Mouse (Mus musculus): ENCODE measurements around the gene Tprkb.
"Not testable (repeated sequence)": the region's sequence is repeated elsewhere in the genome, so short reads cannot be mapped to it uniquely, and the experiment has no call there.

DNA sequence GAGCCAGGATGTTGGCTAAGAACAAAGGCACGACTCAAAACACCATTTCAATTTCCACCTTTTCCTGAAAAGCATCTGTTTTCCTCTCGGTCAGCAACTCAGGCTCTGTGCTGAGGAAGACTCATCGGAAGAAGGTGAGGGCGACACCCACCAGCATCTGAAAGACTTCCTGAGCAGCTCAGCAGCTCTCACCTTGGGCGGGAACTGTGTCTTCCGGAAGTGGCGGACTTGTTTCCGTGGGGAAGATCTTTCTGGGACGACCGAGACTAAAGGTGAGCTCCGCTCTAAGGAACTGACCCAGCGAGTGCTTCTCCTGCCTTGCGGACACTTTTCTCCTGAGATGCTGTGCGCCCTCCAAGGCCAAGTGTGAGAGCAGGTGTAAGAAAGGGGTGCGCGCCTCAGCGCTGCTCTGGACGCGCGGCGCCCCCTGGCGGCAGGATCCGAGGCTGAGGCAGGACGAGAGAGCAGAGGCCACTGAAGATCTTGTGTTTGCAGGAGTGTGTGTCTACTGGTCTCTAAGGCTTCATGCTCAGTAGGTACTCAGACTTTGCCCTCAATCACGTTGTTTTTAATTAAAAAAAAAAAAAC lies 16.5 kb upstream of the Tprkb start:
- TF ChIP-seq POLR2A (IDR thresholded peaks at IDR 0.05; ENCODE audit: borderline replicate concordance, extremely low read depth, low read depth, low read length), result not testable (repeated sequence)
- peak; percentile 29; the same call in 1 of the 2 replicates for TF ChIP-seq CTCF (IDR thresholded peaks at IDR 0.05; ENCODE audit: insufficient read depth, low read length)
